Mouse (Mus musculus): Measurements from ENCODE around the gene Bckdha. TPM values are rescaled to one million over a fixed set of nuclear protein-coding genes. Genes with fewer than 3 reads are reported as not detected.

Gene Bckdha
- polyA plus RNA-seq, 1 experiment: 66.1 TPM

DNA sequence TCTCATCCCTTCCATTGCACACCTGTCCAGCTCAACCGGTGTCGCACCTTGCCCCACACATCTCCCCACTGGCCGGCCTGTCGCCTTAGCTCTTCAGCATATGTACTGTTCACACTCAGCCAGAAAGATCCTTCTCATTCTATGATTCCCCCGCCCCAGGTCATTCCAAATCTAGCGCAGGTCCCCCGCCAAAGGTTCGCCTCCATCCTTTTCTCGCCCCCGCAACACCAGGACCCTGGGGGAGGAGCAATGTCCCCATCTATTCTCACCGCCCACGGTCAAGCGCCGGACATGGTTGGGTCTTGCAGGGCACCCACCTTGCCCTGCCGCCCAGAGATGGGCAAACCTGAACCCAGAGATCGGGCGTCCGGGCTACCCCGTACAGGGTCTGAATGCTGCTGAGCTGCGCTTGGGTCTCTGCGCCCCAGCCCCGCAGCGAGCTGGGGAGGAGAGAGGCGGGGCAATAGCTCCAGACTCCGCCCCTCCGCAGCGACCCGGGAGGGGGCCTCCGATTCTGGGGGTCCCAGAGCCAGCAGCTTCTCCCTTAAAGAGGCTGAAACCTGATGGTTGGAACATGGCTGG is 16.0 kb upstream of the Bckdha start, which contains the start of gene Tmem91:
Tmem91 (minus strand) TSS at position 448 of the 582 bp plus-strand sequence.
- no peak within 1 kb of the TSS for H3K27ac ChIP-seq (ENCODE audit: insufficient read depth, low read length)
- TF ChIP-seq POLR2A (IDR thresholded peaks at IDR 0.05; ENCODE audit: extremely low read depth, insufficient read depth, low read length) (no peak), CTCF (IDR thresholded peaks at IDR 0.05; ENCODE audit: extremely low read depth, insufficient read depth, low read length) (no peak)
- peak within 1 kb of the TSS; percentile 78 for H3K4me3 ChIP-seq (ENCODE audit: insufficient read depth, low read length)
- H3K4me1 ChIP-seq (ENCODE audit: control insufficient read depth, insufficient read depth, low read length): no peaks in the 10 kb centered on the region

DNA sequence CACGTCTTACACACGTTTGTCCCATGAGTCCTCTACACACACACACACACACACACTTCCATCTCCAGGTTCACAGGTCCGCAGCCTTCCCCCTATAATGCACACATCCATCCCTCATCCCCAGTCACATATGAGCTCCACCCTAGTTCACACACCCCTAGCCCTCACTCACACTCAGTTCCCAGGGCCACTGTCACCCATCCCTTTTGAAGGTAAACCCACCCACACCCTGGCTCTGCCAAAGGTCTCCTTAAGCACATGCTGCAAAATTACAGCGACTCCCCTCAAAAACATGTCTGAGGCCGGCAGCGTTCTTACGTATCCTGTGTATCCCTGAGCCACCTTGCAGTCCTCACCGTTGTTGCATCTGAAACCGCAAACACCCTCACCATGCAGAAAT is 15.5 kb upstream of the Bckdha start:
- Histone ChIP-seq H3K27ac (ENCODE audit: insufficient read depth, low read length) (no peak overlapping the region), H3K4me1 (ENCODE audit: control insufficient read depth, insufficient read depth, low read length) (no peaks in the 10 kb centered on the region), H3K4me3 (ENCODE audit: insufficient read depth, low read length) (peak overlapping the region; percentile 78)
- TF ChIP-seq POLR2A (IDR thresholded peaks at IDR 0.05; ENCODE audit: extremely low read depth, insufficient read depth, low read length) (no peak), CTCF (IDR thresholded peaks at IDR 0.05; ENCODE audit: extremely low read depth, insufficient read depth, low read length) (no peak)

DNA sequence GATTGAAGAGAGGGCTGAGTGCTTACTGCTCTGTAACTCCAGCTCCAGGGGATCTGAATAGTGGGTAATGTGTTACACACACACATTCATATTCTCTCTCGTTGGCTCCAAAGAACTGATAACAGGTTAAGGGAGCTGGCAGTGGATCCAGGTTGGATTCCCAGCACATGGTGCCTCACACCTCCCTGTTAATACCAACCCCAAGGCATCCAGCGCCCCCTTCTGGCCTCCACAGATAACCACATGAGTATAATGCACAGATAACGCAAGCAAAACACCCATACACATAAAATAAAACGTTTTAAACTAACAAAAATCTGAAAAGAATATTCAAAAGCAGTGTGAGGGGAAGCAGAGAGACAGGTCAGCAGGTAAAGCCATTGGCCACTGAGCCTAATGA is 13.7 kb upstream of the Bckdha start:
- Histone ChIP-seq H3K4me3 (ENCODE audit: insufficient read depth, low read length) (no peak overlapping the region), H3K4me1 (ENCODE audit: control insufficient read depth, insufficient read depth, low read length) (no peaks in the 10 kb centered on the region), H3K27ac (ENCODE audit: insufficient read depth, low read length) (no peak overlapping the region)
- TF ChIP-seq POLR2A (IDR thresholded peaks at IDR 0.05; ENCODE audit: extremely low read depth, insufficient read depth, low read length): no peak
- TF ChIP-seq CTCF (IDR thresholded peaks at IDR 0.05; ENCODE audit: extremely low read depth, insufficient read depth, low read length): no peak

DNA sequence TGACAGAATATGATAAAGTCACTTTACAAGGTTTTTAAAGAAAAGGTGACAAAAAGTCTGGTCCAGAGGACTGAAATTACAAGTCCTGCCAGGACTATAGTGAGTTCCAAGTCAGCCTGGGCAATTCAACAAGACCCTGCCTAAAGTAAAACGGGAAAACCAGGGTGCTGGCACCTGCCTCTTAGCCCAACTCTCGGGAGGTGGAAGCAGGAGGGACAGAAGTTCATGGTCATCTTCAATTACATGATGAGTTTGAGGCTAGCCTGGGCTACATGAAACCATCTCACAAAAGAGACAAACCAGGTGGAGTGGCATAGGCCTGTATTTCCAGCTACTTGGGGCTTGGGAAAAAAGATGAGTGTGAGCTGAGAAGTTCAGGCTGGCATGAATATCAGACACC is 12.9 kb upstream of the Bckdha start:
- TF ChIP-seq CTCF (IDR thresholded peaks at IDR 0.05; ENCODE audit: extremely low read depth, insufficient read depth, low read length) (no peak), POLR2A (IDR thresholded peaks at IDR 0.05; ENCODE audit: extremely low read depth, insufficient read depth, low read length) (no peak)
- Histone ChIP-seq H3K27ac (ENCODE audit: insufficient read depth, low read length) (no peak overlapping the region), H3K4me3 (ENCODE audit: insufficient read depth, low read length) (no peak overlapping the region), H3K4me1 (ENCODE audit: control insufficient read depth, insufficient read depth, low read length) (no peaks in the 10 kb centered on the region)

DNA sequence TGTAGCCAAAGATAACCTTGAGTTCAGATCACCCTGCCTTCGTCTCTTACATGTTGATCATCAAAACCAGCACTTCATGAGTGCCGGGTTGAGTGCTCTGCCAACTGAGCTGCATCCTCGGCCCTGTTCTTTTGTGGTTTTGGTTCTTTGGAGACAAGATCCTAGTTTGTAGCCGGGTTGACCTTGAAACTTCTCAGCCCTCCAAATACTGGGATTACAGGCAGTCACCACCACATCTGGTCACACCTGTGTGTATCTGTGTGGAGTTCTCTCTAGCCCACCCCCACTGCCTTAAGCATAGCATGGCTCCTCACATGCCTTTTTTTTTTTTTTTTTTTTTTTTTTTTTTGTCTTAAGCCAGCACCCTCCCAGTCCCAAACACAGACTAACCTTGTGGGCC is 11.3 kb upstream of the Bckdha start:
- H3K27ac ChIP-seq (ENCODE audit: insufficient read depth, low read length): no peak overlapping the region
- TF ChIP-seq POLR2A (IDR thresholded peaks at IDR 0.05; ENCODE audit: extremely low read depth, insufficient read depth, low read length): no peak
- no peak for TF ChIP-seq CTCF (IDR thresholded peaks at IDR 0.05; ENCODE audit: extremely low read depth, insufficient read depth, low read length)
- no peaks in the 10 kb centered on the region for H3K4me1 ChIP-seq (ENCODE audit: control insufficient read depth, insufficient read depth, low read length)
- H3K4me3 ChIP-seq (ENCODE audit: insufficient read depth, low read length): no peak overlapping the region

DNA sequence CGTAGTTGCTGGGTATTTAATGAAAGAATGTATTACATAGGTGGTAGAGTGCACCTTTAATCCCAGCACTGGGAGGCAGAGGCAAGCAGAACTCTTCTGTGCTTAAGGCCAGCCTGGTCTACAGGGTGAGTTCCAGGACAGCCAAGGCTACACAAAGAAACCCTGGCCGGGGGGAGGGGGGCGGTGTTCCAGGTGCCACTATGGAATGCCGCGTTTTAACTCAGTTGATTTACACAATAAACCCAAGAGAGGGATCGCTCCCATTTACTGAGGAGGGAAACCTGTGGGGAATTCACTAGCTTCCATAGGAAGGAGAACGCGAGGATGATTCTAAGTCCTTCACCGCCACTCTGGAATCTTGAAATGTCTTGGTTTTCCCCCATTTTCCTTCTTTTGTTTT is 10.8 kb upstream of the Bckdha start:
- TF ChIP-seq CTCF (IDR thresholded peaks at IDR 0.05; ENCODE audit: extremely low read depth, insufficient read depth, low read length): no peak
- no peak for TF ChIP-seq POLR2A (IDR thresholded peaks at IDR 0.05; ENCODE audit: extremely low read depth, insufficient read depth, low read length)
- Histone ChIP-seq H3K27ac (ENCODE audit: insufficient read depth, low read length) (no peak overlapping the region), H3K4me3 (ENCODE audit: insufficient read depth, low read length) (no peak overlapping the region), H3K4me1 (ENCODE audit: control insufficient read depth, insufficient read depth, low read length) (no peaks in the 10 kb centered on the region)

DNA sequence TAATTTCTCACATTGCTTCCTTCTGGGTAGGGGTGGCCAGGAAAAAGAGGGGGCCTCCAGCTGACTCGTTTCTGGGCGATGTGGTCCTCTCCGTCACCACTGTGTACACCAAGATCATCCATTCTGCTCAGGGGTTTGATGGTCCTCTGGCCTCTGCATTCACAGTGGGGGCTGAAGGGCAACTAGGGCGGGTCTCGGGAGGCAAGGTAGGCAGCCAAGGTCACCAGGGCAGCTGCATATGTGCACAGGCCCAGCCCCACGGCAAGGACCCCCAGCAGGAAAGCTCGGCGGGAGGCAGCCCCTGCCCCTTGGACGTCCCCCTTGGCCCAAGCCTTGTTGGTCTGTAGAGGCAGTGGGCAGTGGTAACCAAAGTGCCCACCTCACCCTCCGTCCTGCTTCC is 10.4 kb upstream of the Bckdha start:
- Histone ChIP-seq H3K4me1 (ENCODE audit: control insufficient read depth, insufficient read depth, low read length) (no peaks in the 10 kb centered on the region), H3K27ac (ENCODE audit: insufficient read depth, low read length) (no peak overlapping the region), H3K4me3 (ENCODE audit: insufficient read depth, low read length) (no peak overlapping the region)
- no peak for TF ChIP-seq POLR2A (IDR thresholded peaks at IDR 0.05; ENCODE audit: extremely low read depth, insufficient read depth, low read length)
- no peak for TF ChIP-seq CTCF (IDR thresholded peaks at IDR 0.05; ENCODE audit: extremely low read depth, insufficient read depth, low read length)

DNA sequence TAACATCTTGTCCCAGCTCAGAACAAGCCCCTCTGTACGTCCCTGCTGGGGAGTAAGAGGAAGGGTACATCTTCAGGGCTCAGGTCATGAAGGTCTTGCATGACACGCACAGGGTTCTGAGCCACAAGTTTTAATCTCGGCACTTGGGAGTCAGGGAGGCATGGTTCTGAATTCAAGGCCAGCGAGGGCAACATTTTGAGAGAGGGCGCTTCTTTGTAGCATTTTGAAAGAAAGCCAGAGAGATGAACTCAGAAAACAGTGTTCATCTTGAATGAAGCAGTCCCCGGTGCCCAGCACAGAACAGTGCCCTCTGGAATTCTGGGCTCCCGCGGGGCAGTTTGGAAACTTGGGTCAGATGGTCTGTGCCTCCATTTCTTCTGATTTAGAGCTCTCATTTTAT is 7.6 kb upstream of the Bckdha start:
- Histone ChIP-seq H3K4me3 (ENCODE audit: insufficient read depth, low read length) (no peak overlapping the region), H3K27ac (ENCODE audit: insufficient read depth, low read length) (no peak overlapping the region), H3K4me1 (ENCODE audit: control insufficient read depth, insufficient read depth, low read length) (no peaks in the 10 kb centered on the region)
- TF ChIP-seq CTCF (IDR thresholded peaks at IDR 0.05; ENCODE audit: extremely low read depth, insufficient read depth, low read length) (no peak), POLR2A (IDR thresholded peaks at IDR 0.05; ENCODE audit: extremely low read depth, insufficient read depth, low read length) (no peak)

DNA sequence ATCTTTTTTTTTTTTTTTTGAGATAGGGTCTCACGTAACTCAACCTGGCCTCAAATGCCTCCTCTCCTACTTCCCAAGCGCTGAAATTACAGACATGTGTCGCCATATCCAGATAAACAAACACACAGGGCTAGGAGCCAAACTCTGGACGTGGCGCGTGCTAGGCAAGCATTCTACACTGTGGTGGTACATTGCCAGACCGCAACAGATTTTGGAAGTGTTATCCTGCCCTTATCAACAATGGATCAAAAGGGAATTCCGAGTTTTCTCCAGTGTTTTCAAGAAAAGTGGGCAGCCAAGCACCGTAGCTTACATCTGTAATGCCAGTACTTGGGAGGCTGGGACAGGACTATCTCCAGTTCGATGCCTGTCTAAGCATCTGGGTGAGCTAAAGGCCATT is 996 bp downstream of the Bckdha start:
- Histone ChIP-seq H3K27ac (ENCODE audit: insufficient read depth, low read length) (no peak overlapping the region), H3K4me1 (ENCODE audit: control insufficient read depth, insufficient read depth, low read length) (peaks cover 1% of the 10 kb centered on the region; the same call in 1 of the 2 replicates)
- TF ChIP-seq POLR2A (IDR thresholded peaks at IDR 0.05; ENCODE audit: extremely low read depth, insufficient read depth, low read length) (no peak), CTCF (IDR thresholded peaks at IDR 0.05; ENCODE audit: extremely low read depth, insufficient read depth, low read length) (no peak)

DNA sequence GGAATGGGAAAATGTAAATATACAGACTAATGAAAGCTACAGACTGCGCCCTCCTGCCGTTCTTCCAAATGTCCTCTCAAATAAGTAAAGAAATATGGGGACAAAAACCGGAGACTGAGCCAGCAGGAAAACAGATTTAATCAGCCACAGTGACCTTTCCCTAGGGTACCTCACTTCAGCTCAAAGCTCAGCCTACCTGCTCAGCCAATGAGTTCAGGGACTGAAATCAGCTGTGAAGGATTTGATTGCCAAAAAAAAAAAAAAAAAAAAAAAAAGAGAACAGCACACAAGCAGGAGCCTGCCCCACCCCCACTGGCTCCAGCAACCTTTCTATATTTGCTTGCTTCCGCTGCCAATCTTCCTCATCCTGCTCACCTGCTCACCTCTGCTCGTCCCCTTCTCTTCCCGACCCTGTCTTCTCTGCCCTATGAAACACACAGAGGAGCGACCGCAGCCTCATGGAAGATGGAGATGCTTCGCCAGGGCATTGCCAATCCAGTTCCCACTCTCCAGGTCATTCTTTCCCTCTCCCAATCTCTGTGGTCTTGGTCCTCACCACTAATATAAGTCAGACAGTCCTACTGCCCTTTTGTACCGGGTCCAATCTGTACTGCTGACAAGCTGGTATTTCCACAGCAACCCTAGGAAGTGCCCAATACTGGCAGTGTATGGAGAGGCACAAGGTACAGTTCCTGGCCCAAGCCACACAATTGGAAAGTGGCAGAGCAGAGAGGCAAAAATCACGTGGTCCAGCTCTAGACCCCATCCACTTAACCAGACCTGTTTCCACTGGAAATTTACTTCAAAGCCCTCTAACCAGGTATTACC is 3.0 kb downstream of the Bckdha start:
- no peak overlapping the region for H3K4me3 ChIP-seq (ENCODE audit: insufficient read depth, low read length)
- no peak overlapping the region for H3K27ac ChIP-seq (ENCODE audit: insufficient read depth, low read length)
- TF ChIP-seq POLR2A (IDR thresholded peaks at IDR 0.05; ENCODE audit: extremely low read depth, insufficient read depth, low read length): no peak
- TF ChIP-seq CTCF (IDR thresholded peaks at IDR 0.05; ENCODE audit: extremely low read depth, insufficient read depth, low read length): no peak
- H3K4me1 ChIP-seq (ENCODE audit: control insufficient read depth, insufficient read depth, low read length): peaks cover 1% of the 10 kb centered on the region; the same call in 1 of the 2 replicates

More for the DNA sequence above, 996 bp downstream of the Bckdha start:
- peak overlapping the region; percentile 72 for H3K4me3 ChIP-seq (ENCODE audit: insufficient read depth, low read length)

All from cortical plate, adult 2 months (tissue).